Mouse (Mus musculus): Measurements from ENCODE around the gene Gm20517.

DNA sequence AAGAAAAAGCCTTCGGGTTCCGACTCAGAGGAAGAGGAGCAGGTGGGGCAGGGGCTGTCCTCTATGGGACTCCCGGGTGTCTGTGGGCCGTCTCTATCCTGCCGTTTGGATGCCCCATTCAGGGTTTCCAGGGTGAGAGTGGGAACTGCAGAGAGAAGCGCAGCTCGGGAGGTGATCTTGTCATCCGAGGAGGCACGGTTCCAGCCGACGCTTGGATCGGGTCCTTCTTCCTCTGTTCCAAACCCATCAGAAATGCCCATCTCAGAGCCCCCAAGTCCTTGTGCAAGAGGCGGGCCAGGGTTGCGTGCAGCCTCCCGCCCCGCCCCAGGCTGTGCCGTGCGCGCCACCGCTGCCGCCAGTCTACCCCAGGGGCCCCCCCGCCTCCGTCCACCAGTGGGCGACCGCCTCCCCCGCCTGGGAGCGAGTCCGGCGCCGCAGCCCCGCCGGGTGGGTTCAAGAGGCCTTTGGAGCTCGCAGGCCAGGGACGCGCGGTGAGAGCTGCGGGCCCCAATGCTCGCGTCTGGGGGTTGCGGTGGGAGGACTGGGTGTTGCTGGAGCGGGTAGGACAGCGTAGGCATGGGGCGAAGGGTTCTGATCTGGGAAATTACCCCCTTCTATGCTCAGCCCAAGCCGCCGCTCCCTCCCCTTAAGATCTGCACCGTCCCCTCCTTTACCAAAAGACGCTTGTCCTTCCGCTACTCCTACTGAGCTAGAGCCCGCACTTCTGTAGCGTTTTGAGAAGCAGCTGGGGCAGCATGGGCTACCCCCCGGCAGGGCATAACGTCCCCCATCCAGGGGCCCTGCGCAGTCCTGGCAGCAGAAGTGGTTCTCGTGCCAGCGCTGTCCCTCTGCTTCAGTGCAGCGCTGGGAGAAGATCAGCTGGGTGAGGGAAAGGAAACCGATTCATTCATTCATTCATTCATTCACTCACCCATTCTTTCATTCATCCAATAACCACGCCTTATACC, 77.5 kb downstream of the Gm20517 start, which contains the start of gene Frs3:
- TF ChIP-seq ZC3H11A (IDR thresholded peaks at IDR 0.05; ENCODE audit: borderline replicate concordance, low read depth, low read length) (no peak), MAFK (IDR thresholded peaks at IDR 0.05; ENCODE audit: insufficient read depth, low read depth, low read length) (no peak)
